Mouse (Mus musculus) forebrain, embryonic 12.5 days (tissue): ENCODE results near the gene Skida1. TPM values are rescaled to one million over a fixed set of nuclear protein-coding genes. Genes with fewer than 3 reads are reported as not detected.

Experiments
- microRNA-seq: library from miRNA; unstranded; fragments of <30 nt; microRNA quantifications from one replicate; pipeline ENCODE4, GENCODE M21; 2017
- polyA plus RNA-seq: library from polyadenylated mRNA; unstranded; fragments of >200 nt; fragmentation: Nextera tagmentation; extraction: Ambion mirVana; gene quantifications from 2 replicates; pipeline ENCODE4 v1.2.1, GENCODE M21; 2016

Skida1 gene
- polyA plus RNA-seq, 1 experiment from 2014 or later, result 26.3 TPM

Small RNAs within 50 kb of the gene (microRNA-seq; reads per million reads assigned to microRNA genes)
- 22.8 reads per million, percentile 35 among the genes with 10 or more reads in this experiment for gene Mir7655

Other genes with a start within 250 kb of the Skida1 start
- gene H2al2a, start 52.1 kb downstream of the Skida1 start, polyA plus RNA-seq, result not detected in 2 replicates
- gene A930004D18Rik, start 11.3 kb downstream of the Skida1 start, polyA plus RNA-seq, result 20.9 and 22.0 TPM in 2 replicates
- 61.7 and 76.8 TPM in 2 replicates for gene Mllt10, start 6.2 kb upstream of the Skida1 start, polyA plus RNA-seq